24 mouse cellular contexts compared by ENCODE assay signal in genomic region chr2:33187874-33188273, GRCm38 (mm10). TPM values are rescaled to one million over a fixed set of nuclear protein-coding genes. Genes with fewer than 3 reads are reported as not detected.
A peak's percentile ranks its signal among the peaks of the same experiment; 100 is the strongest.
DNase-seq lines count a peak whose midpoint lies in the region; ATAC-seq and TF ChIP-seq lines count a peak whose summit lies in the region.
"Had no signal": no experiment of that assay in that cellular context is flagged by ENCODE, and none has a peak within 500 bp of the region (broad histone marks: within the 10 kb centered on the region; RNA-seq: fewer than 3 reads in every experiment).

No protein-coding gene starts in this region.

- H3K4me3 ChIP-seq in heart, embryonic 13.5 days, result no peak overlapping the region
- H3K4me3 ChIP-seq in lung, postnatal 0 days (ENCODE audit: low read depth, low read length), result no peak overlapping the region
- H3K4me3 ChIP-seq in midbrain, embryonic 14.5 days (replicated peaks; ENCODE audit: low read depth, low read length), result no peak overlapping the region
- H3K4me3 ChIP-seq: embryonic facial prominence, embryonic 10.5 days; forebrain, embryonic 13.5 days; heart, adult 2 months; intestine, embryonic 15.5 days; layer of hippocampus, adult 2 months; left cerebral cortex, adult 2 months; limb, embryonic 10.5 days; stomach, embryonic 15.5 days had no signal

- H3K9ac ChIP-seq in heart, embryonic 13.5 days, result no peak overlapping the region
- H3K9ac ChIP-seq in lung, postnatal 0 days (replicated peaks; ENCODE audit: low read depth), result no peak overlapping the region
- no peak overlapping the region for H3K9ac ChIP-seq in midbrain, embryonic 14.5 days (replicated peaks; ENCODE audit: low read length)
- H3K9ac ChIP-seq: forebrain, embryonic 13.5 days; hindbrain, embryonic 14.5 days; intestine, embryonic 15.5 days; liver, postnatal 0 days; stomach, embryonic 15.5 days had no signal

- H3K4me2 ChIP-seq in heart, embryonic 13.5 days, result no peak overlapping the region
- no peak overlapping the region for H3K4me2 ChIP-seq in lung, postnatal 0 days (replicated peaks; ENCODE audit: low read depth, low read length)
- H3K4me2 ChIP-seq in midbrain, embryonic 14.5 days (ENCODE audit: low read length), result no peak overlapping the region
- H3K4me2 ChIP-seq: forebrain, embryonic 13.5 days; hindbrain, embryonic 14.5 days; intestine, embryonic 15.5 days; stomach, embryonic 15.5 days had no signal

- no peaks in the 10 kb centered on the region for H3K36me3 ChIP-seq in heart, embryonic 13.5 days
- H3K36me3 ChIP-seq in lung, postnatal 0 days (ENCODE audit: insufficient read depth, low read length), result no peaks in the 10 kb centered on the region
- 0 out of 2 replicates have a peak, but pooled peaks cover 3% of the 10 kb centered on the region for H3K36me3 ChIP-seq in midbrain, embryonic 14.5 days (ENCODE audit: control insufficient read depth, insufficient read depth, low read length)
- H3K36me3 ChIP-seq: embryonic facial prominence, embryonic 10.5 days; intestine, embryonic 15.5 days; limb, embryonic 10.5 days; stomach, embryonic 15.5 days had no signal

- ATAC-seq in heart, embryonic 13.5 days (ENCODE audit: extremely low read depth, insufficient number of reproducible peaks, low FRiP score, low TSS enrichment), result no peak
- no peak for ATAC-seq in lung, postnatal 0 days
- ATAC-seq in midbrain, embryonic 14.5 days (ENCODE audit: low FRiP score, low TSS enrichment), result no peak
- ATAC-seq: activated CD4-positive, CD25-positive, alpha-beta regulatory T cell, adult 4 months; CD4-positive, CD25-positive, alpha-beta regulatory T cell, adult 4 months; forebrain, embryonic 13.5 days; intestine, embryonic 15.5 days; liver, postnatal 0 days had no signal

- H3K27ac ChIP-seq in heart, embryonic 13.5 days (replicated peaks), result peak overlapping the region; percentile 89
- H3K27ac ChIP-seq in lung, postnatal 0 days (ENCODE audit: low read length), result no peak overlapping the region
- no peak overlapping the region for H3K27ac ChIP-seq in midbrain, embryonic 14.5 days (replicated peaks; ENCODE audit: low read depth, low read length)
- H3K27ac ChIP-seq: embryonic facial prominence, embryonic 10.5 days; forebrain, embryonic 13.5 days; hindbrain, embryonic 14.5 days; intestine, embryonic 15.5 days; layer of hippocampus, adult 2 months; left cerebral cortex, adult 2 months; limb, embryonic 10.5 days; stomach, embryonic 15.5 days had no signal

- TF ChIP-seq EP300 in lung, postnatal 0 days (IDR thresholded peaks at IDR 0.05), result no peak

- peaks cover 61% of the 10 kb centered on the region for H3K4me1 ChIP-seq in heart, embryonic 13.5 days
- H3K4me1 ChIP-seq in lung, postnatal 0 days (ENCODE audit: insufficient read depth, low read depth, low read length), result no peaks in the 10 kb centered on the region
- H3K4me1 ChIP-seq in midbrain, embryonic 14.5 days (ENCODE audit: control insufficient read depth, insufficient read depth, low read length), result no peaks in the 10 kb centered on the region
- H3K4me1 ChIP-seq: intestine, embryonic 15.5 days; stomach, embryonic 15.5 days had no signal

- no peak for TF ChIP-seq CTCF in lung, postnatal 0 days (IDR thresholded peaks at IDR 0.05)

- H3K9me3 ChIP-seq in heart, embryonic 13.5 days, result no peaks in the 10 kb centered on the region
- H3K9me3 ChIP-seq in lung, postnatal 0 days (ENCODE audit: low read length), result no peaks in the 10 kb centered on the region
- H3K9me3 ChIP-seq in midbrain, embryonic 14.5 days (ENCODE audit: control insufficient read depth, low read length), result no peaks in the 10 kb centered on the region
- H3K9me3 ChIP-seq: embryonic facial prominence, embryonic 10.5 days; forebrain, embryonic 13.5 days; intestine, embryonic 15.5 days; limb, embryonic 10.5 days; stomach, embryonic 15.5 days had no signal

- H3K27me3 ChIP-seq in heart, embryonic 13.5 days (replicated peaks), result no peaks in the 10 kb centered on the region
- H3K27me3 ChIP-seq in lung, postnatal 0 days (replicated peaks; ENCODE audit: insufficient read depth, low read length), result no peaks in the 10 kb centered on the region
- no peaks in the 10 kb centered on the region for H3K27me3 ChIP-seq in midbrain, embryonic 14.5 days (ENCODE audit: control insufficient read depth, insufficient read depth, low read length)
- H3K27me3 ChIP-seq: forebrain, embryonic 13.5 days; intestine, embryonic 15.5 days; stomach, embryonic 15.5 days had no signal

- peak; percentile 52 for DNase-seq in adrenal gland, adult 2 months
- no peak for DNase-seq in adrenal gland, postnatal 4 days (ENCODE audit: low spot score in 2 of 2)
- no peak for DNase-seq in heart, adult 8-10 months (ENCODE audit: low spot score)
- peak; percentile 40 for DNase-seq in lung, postnatal 0 days (ENCODE audit: low spot score)
- no peak for DNase-seq in lung, postnatal 10 days
- DNase-seq in kidney, postnatal 4 days, result peak; percentile 60 to 75
- DNase-seq in midbrain, embryonic 14.5 days, result no peak
- DNase-seq: cerebellum, adult 9-10 months; gastrocnemius, postnatal 10 days; liver, postnatal 0 days; right cerebral cortex, postnatal 14 days; thymus, adult 18-20 months had no signal

- WGBS in heart, embryonic 13.5 days, result 55% methylated on average over 2 of the region's 2 CpGs
- 68% methylated on average over 2 of the region's 2 CpGs for WGBS in lung, postnatal 0 days
- 97% methylated on average over 2 of the region's 2 CpGs for WGBS in midbrain, embryonic 14.5 days

RNA-seq across cellular contexts. Expression of gene Angptl2, which starts 28.0 kb away (rescaled TPM):
- total RNA-seq in adrenal gland, adult 2 months (2021), result 10 to 100 TPM; 24.0 to 48.3 TPM
- 32.5 and 35.7 TPM in 2 replicates for polyA plus RNA-seq in adrenal gland, adult 2 months (2012; rRNA removed)
- 10 to 100 TPM; 41.9 to 51.7 TPM for total RNA-seq in adrenal gland, postnatal 4 days (2021)
- polyA plus RNA-seq in heart, embryonic 13.5 days (2015; fragmentation: Nextera tagmentation; extraction: Ambion mirVana), result 55.4 and 59.0 TPM in 2 replicates
- total RNA-seq in heart, adult 8-10 months (2022), result 10 to 100 TPM; 32.9 to 57.7 (median 53.5) TPM
- polyA plus RNA-seq in lung, postnatal 0 days (2015; fragmentation: Nextera tagmentation; extraction: Ambion mirVana), result 28.6 and 33.8 TPM in 2 replicates
- 2.1 and 10.1 TPM in 2 replicates for polyA plus RNA-seq in midbrain, embryonic 14.5 days (2014; fragmentation: Nextera tagmentation; extraction: Ambion mirVana)

RNA-seq across cellular contexts. Expression of gene Garnl3, which starts 56.4 kb away (rescaled TPM):
- total RNA-seq in adrenal gland, adult 2 months (2021), result 10 to 100 TPM; 13.3 to 15.0 TPM
- 13.4 and 21.4 TPM in 2 replicates for polyA plus RNA-seq in adrenal gland, adult 2 months (2012; rRNA removed)
- total RNA-seq in adrenal gland, postnatal 4 days (2021), result 10 to 100 TPM; 35.7 to 39.7 TPM
- polyA plus RNA-seq in heart, embryonic 13.5 days (2015; fragmentation: Nextera tagmentation; extraction: Ambion mirVana), result 10.4 and 11.0 TPM in 2 replicates
- total RNA-seq in heart, adult 8-10 months (2022), result 1 to 10 TPM; 2.6 to 6.7 (median 3.5) TPM
- 5.9 and 8.5 TPM in 2 replicates for polyA plus RNA-seq in lung, postnatal 0 days (2015; fragmentation: Nextera tagmentation; extraction: Ambion mirVana)
- 44.4 and 51.1 TPM in 2 replicates for polyA plus RNA-seq in midbrain, embryonic 14.5 days (2014; fragmentation: Nextera tagmentation; extraction: Ambion mirVana)

Comparison
In these comparisons a context has a peak if more than half of its experiments do, and no peak if none do; other contexts are left out.
1. DNase-seq: peak in adrenal gland, adult 2 months (single experiment), lung, postnatal 0 days (single experiment) and kidney, postnatal 4 days (2 of 2); none in adrenal gland, postnatal 4 days (0 of 2), heart, adult 8-10 months (single experiment), lung, postnatal 10 days (single experiment) and midbrain, embryonic 14.5 days (single experiment).